Mouse (Mus musculus) embryonic facial prominence, embryonic 13.5 days (tissue): ENCODE measurements around the gene Tubb4b. TPM values are rescaled to one million over a fixed set of nuclear protein-coding genes. Genes with fewer than 3 reads are reported as not detected.

ENCODE experiments used
- ATAC-seq: fragments of 200-750 bp; cut with Nextera tagmentation; 2 replicates; pipeline ENCODE4 v1.8.0; 2017; ENCODE audit warnings: low read depth; ENCODE audit not compliant: insufficient number of reproducible peaks, insufficient read depth, low FRiP score, low TSS enrichment
- H3K27ac ChIP-seq: fragments of 300-500 bp; sonication (generic); 2 replicates; pipeline ENCODE4 v1.5.1; 2015; ENCODE audit warnings: moderate library complexity, mild to moderate bottlenecking, inconsistent platforms
- H3K27me3 ChIP-seq: fragments of 300-500 bp; sonication (generic); 2 replicates; pipeline ENCODE4 v1.6.1; 2015; ENCODE audit warnings: mild to moderate bottlenecking, inconsistent platforms
- H3K36me3 ChIP-seq: fragments of 300-500 bp; sonication (generic); 2 replicates; pipeline ENCODE4 v1.6.1; 2015; ENCODE audit warnings: mild to moderate bottlenecking, inconsistent platforms
- H3K4me1 ChIP-seq: fragments of 300-500 bp; sonication (generic); 2 replicates; pipeline ENCODE4 v1.6.1; 2015; ENCODE audit warnings: inconsistent platforms
- H3K4me2 ChIP-seq: fragments of 300-500 bp; sonication (generic); 2 replicates; pipeline ENCODE4 v1.6.1; 2015; ENCODE audit warnings: moderate library complexity, mild to moderate bottlenecking, inconsistent platforms
- H3K4me3 ChIP-seq: fragments of 300-500 bp; sonication (generic); 2 replicates; pipeline ENCODE4 v1.5.1; 2015; ENCODE audit warnings: mild to moderate bottlenecking, inconsistent platforms
- H3K9ac ChIP-seq: fragments of 300-500 bp; sonication (generic); 2 replicates; pipeline ENCODE4 v1.6.1; 2015; ENCODE audit warnings: mild to moderate bottlenecking, inconsistent platforms
- H3K9me3 ChIP-seq: fragments of 300-500 bp; sonication (generic); 2 replicates; pipeline ENCODE4 v1.6.1; 2016; ENCODE audit warnings: inconsistent platforms
- WGBS: fragments of 180-500 bp; shearing (Covaris S2); methylation state at CpG from one replicate; pipeline ENCODE4 v1.1.7; 2015; ENCODE audit warnings: mixed read lengths; 5-methylcytosine and 5-hydroxymethylcytosine counted together
- polyA plus RNA-seq: library from polyadenylated mRNA; unstranded; fragments of >200 nt; fragmentation: Nextera tagmentation; extraction: Ambion mirVana; gene quantifications from 2 replicates; pipeline ENCODE4 v1.2.1, GENCODE M21; 2015

The Tubb4b gene
- polyA plus RNA-seq, 1 experiment from 2014 or later, result 438 TPM

- under 1% methylated on average over 59 of the region's 59 CpGs for WGBS
- 0 out of 2 replicates have a peak within 1 kb of the TSS, but pooled peaks have one; percentile 71 for H3K27ac ChIP-seq
Measured at GRCm38 (mm10) chr2:25242101-25242506, 17.6 kb upstream of the Tubb4b start, which contains the start of the genes Rnf208 and Cysrt1. TSS of gene Rnf208 (plus strand) at chr2:25242255. TSS of gene Cysrt1 (minus strand) at chr2:25242452.

GRCm38 (mm10) chr2:25241438-25241775 is 16.9 kb upstream of the Tubb4b start:
- peaks cover 39% of the 10 kb centered on the region for H3K27me3 ChIP-seq
- H3K4me3 ChIP-seq, result peak overlapping the region; percentile 57
- H3K27ac ChIP-seq, result 0 out of 2 replicates have a peak overlapping the region, but pooled peaks have one; percentile 71
- 11% methylated on average over 6 of the region's 6 CpGs for WGBS
- peak overlapping the region; percentile 71; the same call in 1 of the 2 replicates for H3K9ac ChIP-seq
- H3K9me3 ChIP-seq, result no peaks in the 10 kb centered on the region
- no peak for ATAC-seq
- H3K4me2 ChIP-seq, result peak overlapping the region; percentile 93
- peaks cover 10% of the 10 kb centered on the region for H3K36me3 ChIP-seq
- H3K4me1 ChIP-seq, result peaks cover 28% of the 10 kb centered on the region

More at GRCm38 (mm10) chr2:25242101-25242506, 17.6 kb upstream of the Tubb4b start, which contains the start of the genes Rnf208 and Cysrt1:
- Histone ChIP-seq H3K4me2 (peak within 1 kb of the TSS; percentile 93), H3K27me3 (peaks cover 38% of the 10 kb centered on the region), H3K36me3 (peaks cover 14% of the 10 kb centered on the region), H3K9me3 (no peaks in the 10 kb centered on the region), H3K9ac (peak within 1 kb of the TSS; percentile 71), H3K4me3 (peak within 1 kb of the TSS; percentile 57), H3K4me1 (peaks cover 28% of the 10 kb centered on the region)
- ATAC-seq, result no peak

- ATAC-seq, result peak; percentile 75
- Histone ChIP-seq H3K9ac (peak overlapping the region; percentile 71), H3K36me3 (peaks cover 5% of the 10 kb centered on the region; the same call in 1 of the 2 replicates), H3K27ac (peak overlapping the region; percentile 71; the same call in 1 of the 2 replicates), H3K27me3 (peaks cover 44% of the 10 kb centered on the region), H3K4me2 (peak overlapping the region; percentile 93), H3K9me3 (no peaks in the 10 kb centered on the region), H3K4me3 (peak overlapping the region; percentile 57), H3K4me1 (peaks cover 28% of the 10 kb centered on the region)
- WGBS, result 1% methylated on average over 29 of the region's 29 CpGs
Measured at GRCm38 (mm10) chr2:25240723-25241437, 16.4 kb upstream of the Tubb4b start.

GRCm38 (mm10) chr2:25240310-25240709 is 15.8 kb upstream of the Tubb4b start:
- no peak for ATAC-seq

GRCm38 (mm10) chr2:25239766-25240165 is 15.3 kb upstream of the Tubb4b start:
- H3K36me3 ChIP-seq, result no peaks in the 10 kb centered on the region
- H3K4me2 ChIP-seq, result no peak overlapping the region
- no peak overlapping the region for H3K27ac ChIP-seq
- 78% methylated on average over 3 of the region's 3 CpGs for WGBS
- H3K4me3 ChIP-seq, result no peak overlapping the region
- ATAC-seq, result no peak
- no peak overlapping the region for H3K9ac ChIP-seq
- peaks cover 47% of the 10 kb centered on the region for H3K27me3 ChIP-seq
- no peaks in the 10 kb centered on the region for H3K9me3 ChIP-seq
- H3K4me1 ChIP-seq, result peaks cover 28% of the 10 kb centered on the region

More at GRCm38 (mm10) chr2:25240310-25240709, 15.8 kb upstream of the Tubb4b start:
- no peaks in the 10 kb centered on the region for H3K9me3 ChIP-seq
- peak overlapping the region; percentile 71; the same call in 1 of the 2 replicates for H3K27ac ChIP-seq
- 50% methylated on average over 8 of the region's 8 CpGs for WGBS
- peak overlapping the region; percentile 71 for H3K9ac ChIP-seq
- H3K36me3 ChIP-seq, result no peaks in the 10 kb centered on the region
- H3K27me3 ChIP-seq, result peaks cover 45% of the 10 kb centered on the region
- peak overlapping the region; percentile 93 for H3K4me2 ChIP-seq
- peaks cover 28% of the 10 kb centered on the region for H3K4me1 ChIP-seq
- H3K4me3 ChIP-seq, result peak overlapping the region; percentile 57

GRCm38 (mm10) chr2:25238106-25238505 is 13.6 kb upstream of the Tubb4b start:
- peaks cover 43% of the 10 kb centered on the region for H3K27me3 ChIP-seq

GRCm38 (mm10) chr2:25237522-25237921 is 13.0 kb upstream of the Tubb4b start:
- H3K27me3 ChIP-seq, result peaks cover 42% of the 10 kb centered on the region
- WGBS, result 68% methylated on average over 4 of the region's 4 CpGs

More at GRCm38 (mm10) chr2:25238106-25238505, 13.6 kb upstream of the Tubb4b start:
- H3K4me1 ChIP-seq, result peaks cover 28% of the 10 kb centered on the region
- H3K4me3 ChIP-seq, result no peak overlapping the region
- no peaks in the 10 kb centered on the region for H3K9me3 ChIP-seq
- no peak overlapping the region for H3K27ac ChIP-seq
- no peaks in the 10 kb centered on the region for H3K36me3 ChIP-seq
- no peak for ATAC-seq
- H3K9ac ChIP-seq, result 0 out of 2 replicates have a peak overlapping the region, but pooled peaks have one; percentile 36
- H3K4me2 ChIP-seq, result no peak overlapping the region

GRCm38 (mm10) chr2:25236614-25237013 is 12.1 kb upstream of the Tubb4b start, which contains the start of gene Rnf224:
TSS of gene Rnf224 (minus strand) at chr2:25236787.
- H3K27me3 ChIP-seq, result peaks cover 35% of the 10 kb centered on the region

More at GRCm38 (mm10) chr2:25237522-25237921, 13.0 kb upstream of the Tubb4b start:
- no peak overlapping the region for H3K4me2 ChIP-seq
- peaks cover 25% of the 10 kb centered on the region for H3K4me1 ChIP-seq
- no peaks in the 10 kb centered on the region for H3K36me3 ChIP-seq
- ATAC-seq, result no peak
- no peak overlapping the region for H3K4me3 ChIP-seq
- no peaks in the 10 kb centered on the region for H3K9me3 ChIP-seq
- no peak overlapping the region for H3K9ac ChIP-seq
- no peak overlapping the region for H3K27ac ChIP-seq

GRCm38 (mm10) chr2:25234551-25235220 is 10.2 kb upstream of the Tubb4b start:
- 65% methylated on average over 5 of the region's 5 CpGs for WGBS
- Histone ChIP-seq H3K27ac (no peak overlapping the region), H3K36me3 (no peaks in the 10 kb centered on the region), H3K4me3 (no peak overlapping the region), H3K4me1 (no peaks in the 10 kb centered on the region), H3K9me3 (no peaks in the 10 kb centered on the region), H3K4me2 (no peak overlapping the region), H3K27me3 (peaks cover 39% of the 10 kb centered on the region), H3K9ac (no peak overlapping the region)
- ATAC-seq, result no peak

More at GRCm38 (mm10) chr2:25236614-25237013, 12.1 kb upstream of the Tubb4b start, which contains the start of gene Rnf224:
- Histone ChIP-seq H3K4me1 (peaks cover 18% of the 10 kb centered on the region), H3K36me3 (no peaks in the 10 kb centered on the region), H3K27ac (no peak within 1 kb of the TSS), H3K9me3 (no peaks in the 10 kb centered on the region), H3K9ac (no peak within 1 kb of the TSS), H3K4me2 (no peak within 1 kb of the TSS), H3K4me3 (no peak within 1 kb of the TSS)
- WGBS, result 31% methylated on average over 8 of the region's 8 CpGs
- ATAC-seq, result no peak

- H3K4me3 ChIP-seq, result no peak within 1 kb of the TSS
- H3K27ac ChIP-seq, result no peak within 1 kb of the TSS
- no peaks in the 10 kb centered on the region for H3K4me1 ChIP-seq
- no peaks in the 10 kb centered on the region for H3K36me3 ChIP-seq
- ATAC-seq, result no peak
- H3K9ac ChIP-seq, result no peak within 1 kb of the TSS
- no peaks in the 10 kb centered on the region for H3K9me3 ChIP-seq
- peaks cover 39% of the 10 kb centered on the region for H3K27me3 ChIP-seq
- no peak within 1 kb of the TSS for H3K4me2 ChIP-seq
- WGBS, result 91% methylated on average over 3 of the region's 3 CpGs
Measured at GRCm38 (mm10) chr2:25234050-25234449, 9.5 kb upstream of the Tubb4b start, which contains the start of gene Slc34a3. TSS of gene Slc34a3 (minus strand) at chr2:25234364.

- ATAC-seq, result no peak
- 74% methylated on average over 4 of the region's 4 CpGs for WGBS
- Histone ChIP-seq H3K27me3 (peaks cover 39% of the 10 kb centered on the region), H3K4me3 (no peak overlapping the region), H3K4me1 (peaks cover 5% of the 10 kb centered on the region; the same call in 1 of the 2 replicates), H3K4me2 (no peak overlapping the region), H3K36me3 (no peaks in the 10 kb centered on the region), H3K27ac (no peak overlapping the region), H3K9ac (no peak overlapping the region), H3K9me3 (no peaks in the 10 kb centered on the region)
Measured at GRCm38 (mm10) chr2:25233421-25233820, 8.9 kb upstream of the Tubb4b start.
